Mouse (Mus musculus) kidney, adult 11 months (tissue): Measurements from ENCODE around the gene Prl7c1.
"Not testable (repeated sequence)": the region's sequence is repeated elsewhere in the genome, so short reads cannot be mapped to it uniquely, and the experiment has no call there.

ENCODE experiments used
- DNase-seq: peaks from one replicate; pipeline ENCODE4 v3.0.0; 2022

Gene Prl7c1

GRCm38 (mm10) chr13:27780704-27781103, at the start of gene Prl7c1:
Gene Prl7c1, minus strand, starts transcription at chr13:27780804.
- DNase-seq: not testable (repeated sequence)

DNA sequence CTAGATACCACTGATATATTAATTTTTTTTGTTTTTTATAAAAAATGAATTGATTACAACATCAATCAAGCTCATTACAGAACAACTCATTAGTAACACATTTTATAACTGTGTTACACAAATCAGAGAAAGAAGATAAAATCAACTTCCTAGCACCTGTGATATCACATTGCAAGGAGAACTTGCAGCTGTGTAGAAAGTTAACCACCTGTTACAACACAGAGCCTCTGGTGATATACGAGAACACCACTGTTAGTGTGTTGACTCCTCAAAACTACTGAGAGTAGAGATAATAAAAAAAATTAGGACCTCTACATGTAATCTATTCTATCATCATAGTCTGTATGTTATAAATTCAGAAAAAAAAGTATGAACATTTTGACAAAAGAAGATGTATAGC, 22.2 kb upstream of the Prl7c1 start:
- no peak for DNase-seq

DNA sequence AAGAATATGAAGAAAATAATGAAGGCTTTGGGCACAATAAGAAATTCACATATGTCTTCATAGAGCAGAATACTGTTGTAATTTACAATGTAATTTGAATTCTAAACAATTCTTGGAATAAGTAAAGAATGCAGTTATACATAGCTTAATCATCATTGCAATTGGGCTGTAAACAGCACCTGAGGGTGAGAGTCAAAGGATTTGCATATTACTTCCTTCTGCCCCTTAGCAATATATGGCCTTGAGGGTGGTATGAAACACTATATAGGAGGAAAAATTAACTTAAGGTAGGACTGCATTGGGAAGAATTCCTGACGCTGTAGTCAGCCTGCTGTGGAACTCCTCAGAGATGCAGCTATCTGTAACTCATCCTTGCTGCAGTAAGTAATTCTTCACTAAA, 20.8 kb upstream of the Prl7c1 start, which contains the start of gene Prl2a1:
Gene Prl2a1 (plus strand): TSS at position 301 of the 400 bp plus-strand sequence.
- DNase-seq: no peak

- DNase-seq: no peak
Measured at GRCm38 (mm10) chr13:27799303-27799702, 18.7 kb upstream of the Prl7c1 start.

- DNase-seq: no peak
Measured at GRCm38 (mm10) chr13:27734512-27735186, 46.0 kb downstream of the Prl7c1 start.

GRCm38 (mm10) chr13:27730286-27730959, 50.2 kb downstream of the Prl7c1 start:
- DNase-seq: not testable (repeated sequence)

GRCm38 (mm10) chr13:27725057-27725456, 55.5 kb downstream of the Prl7c1 start:
- peak; percentile 4 for DNase-seq
